Mouse (Mus musculus): Measurements from ENCODE around the gene Zfp3. TPM values are rescaled to one million over a fixed set of nuclear protein-coding genes. Genes with fewer than 3 reads are reported as not detected.
A peak's percentile ranks its signal among the peaks of the same experiment; 100 is the strongest.

Gene Zfp3
- polyA plus RNA-seq, 2 experiments = 0.64 to 0.85 TPM

DNA sequence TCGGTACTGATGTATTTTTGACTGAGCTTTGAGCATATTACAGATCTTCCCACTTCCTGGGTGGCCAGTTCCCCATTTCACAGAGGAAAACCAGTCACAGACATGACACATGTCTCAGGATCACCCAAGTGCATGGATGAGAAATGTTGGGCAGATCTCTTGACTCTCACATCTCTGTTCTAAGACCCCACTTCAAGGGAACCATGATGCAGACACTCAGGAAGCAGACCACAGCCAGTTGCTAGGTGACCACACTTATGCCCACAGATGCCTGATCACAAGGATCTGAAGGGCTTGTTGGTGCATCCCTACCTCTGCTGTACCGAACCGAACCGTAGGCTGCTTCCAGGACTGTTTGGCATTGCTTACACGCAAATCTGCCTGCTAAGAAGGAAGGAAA lies 27.7 kb downstream of the Zfp3 start:
- Histone ChIP-seq H3K9me3 (ENCODE audit: control insufficient read depth, low read length) (no peaks in the 10 kb centered on the region), H3K27ac (no peak overlapping the region), H3K36me3 (replicated peaks; ENCODE audit: control insufficient read depth, insufficient read depth, low read depth) (no peaks in the 10 kb centered on the region), H3K4me2 (ENCODE audit: low read depth) (no peak overlapping the region), H3K4me1 (replicated peaks; ENCODE audit: control insufficient read depth in 2 of 2, insufficient read depth in 2 of 2, low read length in 1 of 2) (no peaks in the 10 kb centered on the region), H3K9ac (replicated peaks) (no peak overlapping the region), H3K4me3 (ENCODE audit: insufficient read depth in 1 of 2, low read depth in 2 of 2, low read length in 2 of 2) (no peak overlapping the region), H3K27me3 (ENCODE audit: control insufficient read depth, insufficient read depth, low read length) (no peaks in the 10 kb centered on the region)
- ATAC-seq (ENCODE audit: insufficient read depth) (no peak), DNase-seq (ENCODE audit: low read depth in 3 of 3, low spot score in 3 of 3) (no peak)
- TF ChIP-seq EP300 (IDR thresholded peaks at IDR 0.05; ENCODE audit: low read depth) = no peak
- WGBS (ENCODE audit: insufficient replicate concordance) = 63% methylated on average over 5 of the region's 5 CpGs

DNA sequence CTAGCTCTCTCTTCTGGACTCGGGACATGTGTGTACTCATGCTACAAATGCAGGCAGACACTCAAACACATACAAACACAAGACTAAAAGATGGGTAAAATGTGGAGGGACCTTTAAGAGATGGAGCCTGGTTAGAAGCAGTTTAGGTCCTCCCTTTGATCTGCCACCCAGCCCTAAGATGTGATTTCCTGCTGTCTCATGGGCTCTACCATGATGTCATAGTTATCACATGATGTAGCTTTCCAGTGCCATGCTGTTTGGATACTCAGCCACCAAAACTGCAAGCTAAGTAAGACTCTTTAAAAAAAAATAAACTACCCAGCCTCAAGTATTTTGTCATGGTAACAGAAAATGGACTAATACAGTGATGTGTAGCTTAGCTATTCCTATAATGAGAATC lies 28.4 kb downstream of the Zfp3 start:
- TF ChIP-seq EP300 (IDR thresholded peaks at IDR 0.05; ENCODE audit: low read depth) (no peak), CTCF (IDR thresholded peaks at IDR 0.05; ENCODE audit: low read depth) (no peak)
- H3K36me3 ChIP-seq (replicated peaks; ENCODE audit: control insufficient read depth, insufficient read depth, low read depth) = no peaks in the 10 kb centered on the region
- H3K4me3 ChIP-seq (ENCODE audit: insufficient read depth in 1 of 2, low read depth in 2 of 2, low read length in 2 of 2) = no peak overlapping the region
- H3K27me3 ChIP-seq (ENCODE audit: control insufficient read depth, insufficient read depth, low read length) = no peaks in the 10 kb centered on the region
- ATAC-seq (ENCODE audit: insufficient read depth) (no peak), DNase-seq (ENCODE audit: low read depth in 3 of 3, low spot score in 3 of 3) (no peak)
- WGBS (ENCODE audit: insufficient replicate concordance) = 57% methylated on average over 1 of the region's 1 CpGs
- no peaks in the 10 kb centered on the region for H3K9me3 ChIP-seq (ENCODE audit: control insufficient read depth, low read length)
- H3K27ac ChIP-seq = no peak overlapping the region
- no peak overlapping the region for H3K9ac ChIP-seq (replicated peaks)
- H3K4me2 ChIP-seq (ENCODE audit: low read depth) = no peak overlapping the region
- H3K4me1 ChIP-seq (replicated peaks; ENCODE audit: control insufficient read depth in 2 of 2, insufficient read depth in 2 of 2, low read length in 1 of 2) = no peaks in the 10 kb centered on the region

DNA sequence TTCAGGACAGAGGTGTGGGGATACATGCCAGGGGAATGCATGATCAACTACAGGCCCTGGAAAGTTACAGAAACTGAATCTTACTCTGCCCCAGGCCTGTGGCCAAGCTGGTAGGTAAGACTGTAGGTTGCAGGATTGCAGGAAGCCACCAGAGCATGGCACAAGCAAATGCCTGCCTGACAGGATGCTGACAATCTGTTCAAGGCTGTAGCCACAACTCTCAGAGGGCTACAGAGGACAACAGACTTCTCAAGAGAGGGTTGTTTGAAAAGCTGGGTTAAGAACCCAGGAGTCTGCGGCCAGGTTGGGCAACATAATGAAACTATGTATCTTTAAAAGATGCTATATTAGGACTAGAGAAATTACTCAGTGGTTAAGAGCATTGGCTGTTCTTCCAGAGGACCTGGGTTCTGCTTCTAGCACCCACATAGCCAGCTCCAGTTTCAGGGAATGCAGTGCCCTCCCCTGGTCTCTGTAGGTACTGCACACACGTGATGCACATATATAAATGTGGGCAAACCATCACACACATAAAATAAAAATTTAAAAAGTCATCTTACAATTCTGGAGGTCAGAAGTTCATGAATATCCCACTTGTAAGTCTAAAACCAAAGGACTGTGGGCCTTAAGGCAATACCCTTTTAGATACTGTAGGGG lies 38.3 kb downstream of the Zfp3 start:
- no peak overlapping the region for H3K4me2 ChIP-seq (ENCODE audit: low read depth)
- no peak overlapping the region for H3K9ac ChIP-seq (replicated peaks)
- H3K4me3 ChIP-seq (ENCODE audit: insufficient read depth in 1 of 2, low read depth in 2 of 2, low read length in 2 of 2) = no peak overlapping the region
- ATAC-seq (ENCODE audit: insufficient read depth) (no peak), DNase-seq (ENCODE audit: low read depth in 3 of 3, low spot score in 3 of 3) (no peak)
- TF ChIP-seq EP300 (IDR thresholded peaks at IDR 0.05; ENCODE audit: low read depth) = no peak
- TF ChIP-seq CTCF (IDR thresholded peaks at IDR 0.05; ENCODE audit: low read depth) = 0 out of 2 replicates have a peak, but pooled peaks have one; percentile 24
- H3K27me3 ChIP-seq (ENCODE audit: control insufficient read depth, insufficient read depth, low read length) = no peaks in the 10 kb centered on the region
- WGBS (ENCODE audit: insufficient replicate concordance) = 69% methylated on average over 2 of the region's 2 CpGs
- H3K27ac ChIP-seq = no peak overlapping the region
- no peaks in the 10 kb centered on the region for H3K9me3 ChIP-seq (ENCODE audit: control insufficient read depth, low read length)
- peaks cover 0 to 12% of the 10 kb centered on the region in 2 experiments; a peak in 2 of 4 replicates for H3K4me1 ChIP-seq (replicated peaks; ENCODE audit: control insufficient read depth in 2 of 2, insufficient read depth in 2 of 2, low read length in 1 of 2)
- no peaks in the 10 kb centered on the region for H3K36me3 ChIP-seq (replicated peaks; ENCODE audit: control insufficient read depth, insufficient read depth, low read depth)

DNA sequence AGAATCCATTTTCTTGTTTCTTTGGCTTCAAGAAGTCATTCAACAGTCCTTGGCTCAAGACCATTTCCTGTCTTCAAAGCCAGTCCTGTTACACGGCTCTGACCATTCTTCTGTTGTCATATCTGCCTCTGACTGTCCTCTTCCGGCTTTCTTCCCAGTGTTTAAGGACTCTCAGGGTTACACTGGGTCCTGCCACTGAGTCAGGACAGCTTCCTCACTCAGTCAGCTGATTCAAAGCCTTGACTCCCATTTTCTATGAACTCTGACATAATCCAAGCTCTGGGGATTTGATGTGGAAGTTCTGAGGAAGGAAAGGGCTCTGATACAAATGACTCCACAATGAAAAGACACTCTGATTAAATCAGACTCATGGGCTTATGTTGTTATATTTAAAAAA lies 38.9 kb downstream of the Zfp3 start:
- Histone ChIP-seq H3K9ac (replicated peaks) (no peak overlapping the region), H3K4me1 (replicated peaks; ENCODE audit: control insufficient read depth in 2 of 2, insufficient read depth in 2 of 2, low read length in 1 of 2) (peaks cover 0 to 12% of the 10 kb centered on the region in 2 experiments; a peak in 2 of 4 replicates), H3K4me2 (ENCODE audit: low read depth) (no peak overlapping the region), H3K27ac (no peak overlapping the region), H3K27me3 (ENCODE audit: control insufficient read depth, insufficient read depth, low read length) (no peaks in the 10 kb centered on the region), H3K4me3 (ENCODE audit: insufficient read depth in 1 of 2, low read depth in 2 of 2, low read length in 2 of 2) (no peak overlapping the region), H3K36me3 (replicated peaks; ENCODE audit: control insufficient read depth, insufficient read depth, low read depth) (no peaks in the 10 kb centered on the region), H3K9me3 (ENCODE audit: control insufficient read depth, low read length) (no peaks in the 10 kb centered on the region)
- DNase-seq (ENCODE audit: low read depth in 3 of 3, low spot score in 3 of 3) (no peak), ATAC-seq (ENCODE audit: insufficient read depth) (no peak)
- TF ChIP-seq CTCF (IDR thresholded peaks at IDR 0.05; ENCODE audit: low read depth) (no peak), EP300 (IDR thresholded peaks at IDR 0.05; ENCODE audit: low read depth) (no peak)
- 29% methylated on average over 2 of the region's 2 CpGs for WGBS (ENCODE audit: insufficient replicate concordance)

DNA sequence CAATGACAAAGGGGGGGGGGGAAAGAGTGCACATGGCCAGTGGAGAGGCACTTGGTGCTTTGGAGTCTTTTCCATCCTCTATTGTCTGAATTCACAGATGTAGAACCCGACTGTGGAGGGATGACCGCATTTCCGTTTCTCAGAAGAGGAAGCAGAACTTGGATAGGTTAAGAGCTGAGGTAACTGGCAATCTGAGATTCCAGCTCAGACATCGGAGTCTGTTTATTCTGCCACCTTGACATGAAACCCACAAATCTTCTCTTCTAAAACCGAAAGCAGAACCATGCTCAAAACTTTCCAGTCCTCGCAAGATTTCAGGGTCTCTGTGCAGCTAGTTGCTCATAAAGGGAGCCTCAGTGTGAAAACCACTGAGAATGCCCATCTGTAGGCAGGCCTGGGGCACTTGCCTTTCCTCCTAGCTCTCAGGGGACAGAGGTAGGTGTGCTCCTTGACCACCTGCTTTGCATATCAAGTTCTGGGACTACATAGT lies 39.7 kb downstream of the Zfp3 start:
- Histone ChIP-seq H3K4me3 (ENCODE audit: insufficient read depth in 1 of 2, low read depth in 2 of 2, low read length in 2 of 2) (no peak overlapping the region), H3K4me2 (ENCODE audit: low read depth) (no peak overlapping the region), H3K27me3 (ENCODE audit: control insufficient read depth, insufficient read depth, low read length) (no peaks in the 10 kb centered on the region), H3K36me3 (replicated peaks; ENCODE audit: control insufficient read depth, insufficient read depth, low read depth) (no peaks in the 10 kb centered on the region), H3K27ac (no peak overlapping the region), H3K9me3 (ENCODE audit: control insufficient read depth, low read length) (no peaks in the 10 kb centered on the region), H3K4me1 (replicated peaks; ENCODE audit: control insufficient read depth in 2 of 2, insufficient read depth in 2 of 2, low read length in 1 of 2) (peaks cover 0 to 12% of the 10 kb centered on the region in 2 experiments; a peak in 2 of 4 replicates), H3K9ac (replicated peaks) (no peak overlapping the region)
- no peak for DNase-seq (ENCODE audit: low read depth in 3 of 3, low spot score in 3 of 3)
- WGBS (ENCODE audit: insufficient replicate concordance) = 13% methylated on average over 6 of the region's 6 CpGs
- ATAC-seq (ENCODE audit: insufficient read depth) = no peak
- TF ChIP-seq CTCF (IDR thresholded peaks at IDR 0.05; ENCODE audit: low read depth) (no peak), EP300 (IDR thresholded peaks at IDR 0.05; ENCODE audit: low read depth) (no peak)

Measured in liver, embryonic 14.5 days (tissue).